Mouse (Mus musculus) layer of hippocampus, postnatal 10 days (tissue): ENCODE results near the gene Ap1b1. TPM values are rescaled to one million over a fixed set of nuclear protein-coding genes. Genes with fewer than 3 reads are reported as not detected.
"Not testable (repeated sequence)": the region's sequence is repeated elsewhere in the genome, so short reads cannot be mapped to it uniquely, and the experiment has no call there.

Experiments
- DNase-seq, 2 experiments: peaks; one replicate each; pipeline ENCODE4 v3.0.0; 2021; ENCODE audit warnings: low spot score in 2 of 2
- microRNA-seq, 2 experiments: library from miRNA; unstranded; fragments of <30 nt; microRNA quantifications; one replicate each; pipeline ENCODE4 v1.2.0; 2021
- total RNA-seq, 2 experiments: library from RNA; stranded (reverse); gene quantifications; 2 replicates each; pipeline ENCODE4 v1.2.3; 2021

Ap1b1 gene
- total RNA-seq, 2 experiments from 2014 or later: 116 to 130 TPM

GRCm38 (mm10) chr11:5060756-5061412 is 74.3 kb downstream of the Ap1b1 start:
- peak in 1 of 2 experiments; percentile 39 for DNase-seq

GRCm38 (mm10) chr11:5061413-5062139 is 75.0 kb downstream of the Ap1b1 start:
- DNase-seq: peak; percentile 91 to 94

GRCm38 (mm10) chr11:5062326-5062725 is 75.7 kb downstream of the Ap1b1 start:
- no peak for DNase-seq

GRCm38 (mm10) chr11:5062860-5063505 is 76.4 kb downstream of the Ap1b1 start:
- DNase-seq: no peak

GRCm38 (mm10) chr11:5063561-5064281 is 77.1 kb downstream of the Ap1b1 start:
- DNase-seq: peak in 1 of 2 experiments; percentile 54

GRCm38 (mm10) chr11:5064282-5065055 is 77.8 kb downstream of the Ap1b1 start:
- DNase-seq: no peak

GRCm38 (mm10) chr11:5065056-5065821 is 78.6 kb downstream of the Ap1b1 start, which contains the start of gene Gas2l1:
Gas2l1 (minus strand) TSS chr11:5065327.
- peak; percentile 87 to 90 for DNase-seq

- no peak for DNase-seq
Observed at GRCm38 (mm10) chr11:5067063-5067462, 80.4 kb downstream of the Ap1b1 start.

- DNase-seq: no peak
Observed at GRCm38 (mm10) chr11:5068126-5068971, 81.7 kb downstream of the Ap1b1 start.

- no peak for DNase-seq
Observed at GRCm38 (mm10) chr11:5074882-5075281, 88.3 kb downstream of the Ap1b1 start.

- DNase-seq: no peak
Observed at GRCm38 (mm10) chr11:5075760-5076159, 89.1 kb downstream of the Ap1b1 start.

- DNase-seq: not testable (repeated sequence)
Observed at GRCm38 (mm10) chr11:5076843-5077242, 90.2 kb downstream of the Ap1b1 start.

- no peak for DNase-seq
Observed at GRCm38 (mm10) chr11:5089147-5089546, 102.5 kb downstream of the Ap1b1 start.

GRCm38 (mm10) chr11:5091706-5092105 is 105.1 kb downstream of the Ap1b1 start:
- DNase-seq: no peak

Small RNA genes within 50 kb of the gene (microRNA-seq; reads per million reads assigned to microRNA genes)
- gene Gm47296: 0 reads per million in 2 experiments

Other genes with a start within 250 kb of the Ap1b1 start
- 10 to 100 TPM; 59.4 to 62.2 TPM for gene Cabp7, start 240.0 kb upstream of the Ap1b1 start, total RNA-seq
- 100 to 1,000 TPM; 187 to 188 TPM for gene Nf2, start 137.3 kb upstream of the Ap1b1 start, total RNA-seq
- 10 to 100 TPM; 85.4 to 89.7 TPM for gene Nipsnap1, start 112.9 kb upstream of the Ap1b1 start, total RNA-seq
- 10 to 100 TPM; 39.7 to 41.8 TPM for gene Thoc5, start 91.5 kb upstream of the Ap1b1 start, total RNA-seq
- gene Nefh, start 38.8 kb upstream of the Ap1b1 start, total RNA-seq: 10 to 100 TPM; 39.1 to 43.0 TPM
- gene Rasl10a, start 71.3 kb downstream of the Ap1b1 start, total RNA-seq: 10 to 100 TPM; 35.7 to 39.8 TPM
- gene Gas2l1, start 78.5 kb downstream of the Ap1b1 start, total RNA-seq: 10 to 100 TPM; 50.2 to 54.7 TPM
- 10 to 100 TPM; 22.7 to 23.2 TPM for gene Rhbdd3, start 112.1 kb downstream of the Ap1b1 start, total RNA-seq
- 100 to 1,000 TPM; 332 TPM for gene Ewsr1, start 112.4 kb downstream of the Ap1b1 start, total RNA-seq
- 10 to 100 TPM; 41.3 to 45.4 TPM for gene Emid1, start 165.4 kb downstream of the Ap1b1 start, total RNA-seq